Mouse (Mus musculus): ENCODE data around the gene Grip1.

Grip1 gene

GRCm38 (mm10) chr10:119458991-119459390 is 5.4 kb downstream of the Grip1 start:
- no peak for DNase-seq (ENCODE audit: low spot score in 2 of 2)

GRCm38 (mm10) chr10:119463345-119463744 is 9.7 kb downstream of the Grip1 start:
- DNase-seq (ENCODE audit: low spot score in 2 of 2): no peak

GRCm38 (mm10) chr10:119463793-119464192 is 10.2 kb downstream of the Grip1 start:
- DNase-seq (ENCODE audit: low spot score in 2 of 2): no peak

DNA sequence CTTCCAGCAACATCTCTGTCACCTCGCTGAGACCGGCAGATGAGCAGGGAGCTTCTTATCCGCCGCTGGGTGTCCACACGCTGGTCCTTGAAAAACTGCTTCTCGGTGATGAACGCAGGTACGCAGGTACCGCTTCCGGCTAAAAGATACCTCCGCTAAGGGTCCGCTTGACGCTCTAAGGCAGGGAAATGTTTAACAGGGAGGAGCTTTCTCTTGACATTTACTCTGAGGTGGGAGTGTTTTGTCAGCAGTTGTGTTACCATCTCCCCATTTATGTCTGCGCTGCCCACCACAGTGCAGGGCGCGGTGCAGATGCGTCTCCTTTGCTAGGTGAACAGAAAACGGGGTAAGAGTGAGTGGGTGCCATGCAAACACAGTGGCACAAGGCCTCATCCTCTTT is 14.3 kb downstream of the Grip1 start:
- no peak for DNase-seq (ENCODE audit: low spot score in 2 of 2)

DNA sequence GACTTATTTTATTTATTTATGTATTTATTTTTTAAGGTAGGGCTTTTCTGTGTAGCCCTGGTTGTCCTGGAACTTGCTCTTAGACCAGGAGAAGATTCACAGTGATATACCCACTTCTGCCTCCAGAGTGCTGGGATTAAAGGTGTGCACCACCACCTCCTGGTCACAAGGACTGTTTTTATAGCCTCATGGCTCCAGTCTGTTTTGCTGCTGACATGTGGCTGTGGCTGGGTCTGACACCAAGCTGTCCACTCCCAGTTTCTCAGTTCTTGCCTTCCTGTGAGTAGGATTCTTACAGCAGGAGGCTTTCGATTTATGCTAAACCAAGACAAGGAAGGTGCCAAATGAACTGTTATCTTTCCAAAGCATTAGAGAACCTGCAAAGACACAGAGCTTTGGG is 16.5 kb downstream of the Grip1 start:
- no peak for DNase-seq (ENCODE audit: low spot score in 2 of 2)

- no peak for DNase-seq (ENCODE audit: low spot score in 2 of 2)
Measured at GRCm38 (mm10) chr10:119475166-119475565, 21.5 kb downstream of the Grip1 start.

GRCm38 (mm10) chr10:119477661-119478060 is 24.0 kb downstream of the Grip1 start:
- no peak for DNase-seq (ENCODE audit: low spot score in 2 of 2)

GRCm38 (mm10) chr10:119483068-119483705 is 29.6 kb downstream of the Grip1 start:
- DNase-seq (ENCODE audit: low spot score in 2 of 2): no peak

- DNase-seq (ENCODE audit: low spot score in 2 of 2): no peak
Measured at GRCm38 (mm10) chr10:119483766-119484165, 30.1 kb downstream of the Grip1 start.

DNA sequence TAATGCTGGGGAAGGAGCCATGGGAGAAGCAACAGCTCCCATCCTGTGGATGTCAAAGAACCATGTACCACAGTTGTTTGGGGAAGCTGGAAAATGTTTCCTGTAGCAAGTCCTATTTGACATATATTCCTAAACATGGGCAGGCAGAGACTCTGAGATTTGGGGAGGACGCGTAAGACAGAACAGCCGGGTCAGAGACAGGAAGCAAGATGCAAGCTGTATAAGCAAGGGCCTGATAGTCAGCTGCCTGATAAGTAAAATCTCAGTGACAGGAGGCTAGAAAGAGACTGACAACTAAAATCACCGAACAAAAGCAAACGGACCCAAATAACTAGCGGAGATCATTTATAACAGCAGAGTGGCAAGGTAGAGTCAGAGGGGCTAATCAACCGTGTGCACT is 33.3 kb downstream of the Grip1 start:
- no peak for DNase-seq (ENCODE audit: low spot score in 2 of 2)

DNA sequence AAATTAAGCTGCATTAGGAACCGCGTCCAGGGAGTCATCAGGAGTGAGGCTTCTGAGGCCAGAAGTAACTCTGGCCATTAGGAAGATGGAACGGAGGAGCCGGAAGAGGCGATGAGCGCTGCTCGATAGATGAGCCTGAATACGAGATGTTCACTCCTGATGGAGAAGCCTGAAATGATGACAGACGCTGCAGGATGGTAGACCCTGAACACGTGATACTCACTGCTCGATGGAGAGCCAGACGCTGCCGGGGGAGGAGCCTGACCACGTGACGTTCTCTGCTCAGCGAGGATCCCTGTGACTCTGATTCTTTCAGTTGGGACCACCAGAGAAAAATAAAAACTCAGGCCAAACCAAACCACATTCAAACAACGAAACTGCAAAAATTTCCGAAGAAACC is 37.2 kb downstream of the Grip1 start:
- no peak for DNase-seq (ENCODE audit: low spot score in 2 of 2)

GRCm38 (mm10) chr10:119495317-119495716 is 41.7 kb downstream of the Grip1 start:
- no peak for DNase-seq (ENCODE audit: low spot score in 2 of 2)

DNA sequence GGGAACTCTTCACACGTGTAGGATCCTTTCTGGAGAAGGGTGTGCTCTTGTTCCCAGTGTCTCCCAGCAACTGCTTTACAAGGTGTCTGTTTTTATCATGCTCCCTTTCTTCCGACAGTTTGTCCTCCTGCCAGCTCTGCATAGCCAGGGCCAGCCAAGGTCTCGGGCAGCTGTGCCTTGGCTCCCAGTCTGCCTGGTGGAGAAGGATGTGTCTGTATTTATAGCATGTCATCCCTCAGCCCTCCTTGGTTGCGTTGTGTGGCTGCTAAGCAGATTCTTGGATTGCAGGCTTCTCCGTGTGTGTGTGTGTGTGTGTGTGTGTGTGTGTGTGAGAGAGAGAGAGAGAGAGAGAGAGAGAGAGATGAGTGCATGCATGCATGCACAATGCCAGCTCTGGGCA is 42.6 kb downstream of the Grip1 start:
- DNase-seq (ENCODE audit: low spot score in 2 of 2): no peak

GRCm38 (mm10) chr10:119521686-119522085 is 68.1 kb downstream of the Grip1 start:
- DNase-seq (ENCODE audit: low spot score in 2 of 2): peak in 1 of 2 experiments; percentile 17

GRCm38 (mm10) chr10:119525730-119526129 is 72.1 kb downstream of the Grip1 start:
- DNase-seq (ENCODE audit: low spot score in 2 of 2): no peak

DNA sequence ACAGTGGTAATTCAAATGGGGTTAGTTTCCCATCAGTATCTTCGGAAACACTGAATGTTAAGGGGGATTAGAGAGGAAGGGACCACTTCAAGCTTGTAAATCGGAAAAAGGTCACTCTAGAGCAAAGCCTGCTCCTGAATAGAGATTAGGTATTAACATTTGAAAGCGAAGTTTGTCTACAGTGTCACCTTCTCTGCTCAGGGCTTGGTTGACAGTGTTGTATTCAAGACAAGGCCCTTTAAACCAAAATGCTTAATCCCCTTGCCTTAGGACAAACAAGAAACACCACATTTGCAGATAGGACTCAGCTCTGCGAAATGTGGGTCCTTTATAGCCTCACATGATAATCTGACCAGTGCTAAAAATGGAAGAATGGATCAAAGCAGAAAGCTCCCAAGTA is 81.2 kb downstream of the Grip1 start:
- DNase-seq (ENCODE audit: low spot score in 2 of 2): no peak

DNA sequence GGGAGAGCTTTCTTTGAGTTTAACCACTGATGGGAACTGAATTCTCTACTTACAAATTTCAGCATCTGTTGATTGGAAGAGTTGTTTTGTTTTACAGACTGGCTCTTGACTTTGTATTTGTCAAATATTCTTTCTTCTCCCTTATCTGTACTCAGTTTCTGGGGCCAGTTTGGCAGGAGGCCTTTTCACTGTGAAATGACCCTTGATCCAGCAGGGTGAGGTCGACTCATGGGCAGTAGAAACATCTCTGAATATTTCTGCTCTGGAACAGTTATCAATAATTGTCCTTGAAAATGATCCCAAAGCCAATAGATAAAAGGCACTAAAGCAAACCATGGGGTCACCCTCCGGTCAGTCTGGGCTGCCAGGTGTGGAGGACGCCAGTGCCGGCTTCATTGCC is 88.0 kb downstream of the Grip1 start:
- DNase-seq (ENCODE audit: low spot score in 2 of 2): no peak

- no peak for DNase-seq (ENCODE audit: low spot score in 2 of 2)
Measured at GRCm38 (mm10) chr10:119543771-119544170, 90.1 kb downstream of the Grip1 start.

DNA sequence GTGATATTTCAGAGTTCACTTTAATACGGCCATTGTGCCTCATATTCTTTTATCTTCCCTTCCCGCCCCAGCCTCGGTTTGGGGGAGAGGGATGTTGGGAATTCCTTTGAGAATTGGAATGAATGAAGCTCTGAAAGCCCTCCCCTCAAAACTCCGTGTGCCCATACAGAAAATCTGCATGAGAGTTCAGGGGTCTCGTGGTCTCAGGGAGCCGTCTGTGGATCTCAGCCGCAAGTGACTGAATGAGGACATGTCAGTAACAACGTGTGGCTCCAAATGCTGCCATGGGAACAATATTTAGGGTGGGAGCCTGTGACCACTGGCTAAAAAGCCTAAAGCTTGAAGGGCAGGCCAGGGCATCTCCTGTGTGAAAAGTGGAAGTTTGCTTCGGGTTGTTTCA is 91.1 kb downstream of the Grip1 start:
- DNase-seq (ENCODE audit: low spot score in 2 of 2): no peak

DNA sequence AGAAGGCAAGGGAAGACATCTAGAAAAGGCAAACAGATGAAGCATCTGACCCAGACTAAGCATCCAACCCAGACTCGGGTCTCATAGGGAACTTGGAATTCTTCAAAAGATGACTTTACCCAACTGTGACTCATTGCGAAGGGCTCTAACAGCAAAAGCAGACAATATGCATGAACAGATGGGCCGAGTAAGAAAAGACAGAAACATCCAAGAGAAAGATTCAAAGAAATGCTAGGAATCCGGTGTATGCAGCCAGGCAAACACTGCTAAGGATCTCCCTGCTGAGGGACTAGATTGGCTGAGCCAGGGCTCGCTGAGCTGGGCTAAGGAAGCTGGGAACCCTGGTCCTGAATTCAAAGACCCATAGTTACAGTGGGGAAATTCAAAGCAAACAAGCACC is 94.2 kb downstream of the Grip1 start:
- peak; percentile 29 to 32 for DNase-seq (ENCODE audit: low spot score in 2 of 2)

DNA sequence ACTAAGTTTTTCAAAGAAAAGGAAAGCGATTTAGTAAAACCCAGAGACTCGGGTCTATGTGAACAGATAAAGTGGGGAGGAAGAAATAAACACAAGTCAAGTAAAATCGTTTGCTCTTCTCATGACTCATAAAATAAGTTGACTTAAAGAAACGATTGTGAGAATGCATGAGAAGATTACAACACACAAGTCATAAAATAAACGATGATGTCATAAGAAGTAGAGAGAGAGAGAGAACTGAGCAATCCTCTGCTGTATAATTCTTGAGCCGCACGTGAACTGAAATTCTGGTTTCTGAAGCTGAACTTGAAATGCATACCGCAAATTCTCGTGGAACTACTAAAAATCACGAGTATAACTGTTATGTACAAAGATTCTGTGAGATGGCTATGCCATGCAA is 95.1 kb downstream of the Grip1 start:
- DNase-seq (ENCODE audit: low spot score in 2 of 2): no peak

DNA sequence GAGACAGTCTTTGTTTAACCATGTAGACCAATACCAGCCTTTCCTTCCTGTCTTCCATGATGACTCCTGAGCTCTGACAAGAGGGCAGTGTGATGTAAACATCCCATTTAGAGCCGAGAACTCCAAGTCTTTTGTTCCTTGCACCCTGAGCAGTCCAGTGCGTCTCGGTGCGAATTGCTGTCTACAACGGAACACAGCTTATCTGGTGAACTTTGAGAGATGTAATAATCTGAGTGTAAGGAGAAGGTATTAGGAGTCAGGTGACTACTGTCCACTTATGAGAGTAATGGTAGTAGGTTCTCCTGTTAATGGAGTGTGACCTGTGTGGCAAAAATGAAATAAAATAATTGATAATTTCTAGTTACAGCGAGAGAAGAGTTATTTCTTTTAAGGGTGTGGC is 97.0 kb downstream of the Grip1 start:
- DNase-seq (ENCODE audit: low spot score in 2 of 2): no peak

DNA sequence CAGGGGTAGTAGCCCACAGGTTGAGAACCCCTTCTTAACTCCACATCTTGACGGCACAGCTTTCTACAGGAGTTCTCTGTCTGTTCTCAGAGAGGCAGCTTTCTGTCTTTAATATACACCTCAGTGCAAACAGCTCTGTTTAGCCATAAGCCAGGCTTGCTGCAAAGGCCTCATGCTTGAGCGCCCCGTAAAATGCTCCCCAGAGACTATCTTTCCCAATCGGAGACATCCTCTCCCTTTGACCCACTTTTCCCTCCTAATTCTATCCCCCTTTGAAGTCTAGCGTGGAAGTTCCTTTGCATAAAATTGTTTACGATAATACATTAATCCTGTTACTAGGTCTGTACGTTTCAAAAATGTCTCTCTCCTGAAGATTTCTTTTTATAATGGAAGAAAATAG is 102.7 kb downstream of the Grip1 start:
- no peak for DNase-seq (ENCODE audit: low spot score in 2 of 2)

DNA sequence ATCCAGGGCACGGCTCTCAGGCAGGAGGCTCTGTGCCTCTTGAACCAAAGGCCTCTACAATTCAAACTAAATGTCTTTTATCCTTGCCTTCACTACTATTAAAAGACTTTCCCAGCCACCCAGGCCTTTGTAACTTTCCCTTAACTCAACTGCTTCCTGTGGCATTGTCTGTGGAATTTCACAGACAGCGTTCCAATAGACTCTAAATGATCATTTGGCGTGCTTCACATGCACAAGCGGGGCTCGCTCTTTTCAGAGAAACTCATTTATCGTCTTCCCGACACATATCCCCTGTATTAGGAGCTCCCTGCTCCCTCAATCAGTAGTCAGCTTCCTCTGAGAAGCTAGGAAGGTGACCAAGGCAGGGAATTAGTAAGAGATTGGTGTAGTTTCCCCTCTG is 104.8 kb downstream of the Grip1 start:
- no peak for DNase-seq (ENCODE audit: low spot score in 2 of 2)
